Mouse (Mus musculus): ENCODE measurements around the gene Zscan4-ps2.
"Not testable (repeated sequence)": the region's sequence is repeated elsewhere in the genome, so short reads cannot be mapped to it uniquely, and the experiment has no call there.

Zscan4-ps2 gene

GRCm38 (mm10) chr7:11514010-11514409, at the start of gene Zscan4-ps2:
TSS of gene Zscan4-ps2 (plus strand) at chr7:11514310.
- DNase-seq: not testable (repeated sequence)
